Mouse (Mus musculus): ENCODE measurements around the gene Rexo2.
"Not testable (repeated sequence)": the region's sequence is repeated elsewhere in the genome, so short reads cannot be mapped to it uniquely, and the experiment has no call there.

Gene Rexo2

GRCm38 (mm10) chr9:48480411-48481213 is at the start of gene Rexo2:
TSS of gene Rexo2 (minus strand) at chr9:48480623.
- CTCF ChIA-PET, result interaction anchor here (0.6 to 1.9 kb wide), 3 partner anchors 10 to 64 kb away, joined by 4 to 8 read pairs (median 5); no protein-coding TSS in a partner anchor

GRCm38 (mm10) chr9:48526520-48526919 is 46.1 kb upstream of the Rexo2 start:
- CTCF ChIA-PET, result no interaction called here

GRCm38 (mm10) chr9:48525566-48525965 is 45.1 kb upstream of the Rexo2 start:
- CTCF ChIA-PET, result no interaction called here

- CTCF ChIA-PET, result not testable (repeated sequence)
These were observed 40.0 kb upstream of the Rexo2 start for GRCm38 (mm10) chr9:48520405-48520804.

- CTCF ChIA-PET, result no interaction called here
These were observed 37.1 kb upstream of the Rexo2 start for GRCm38 (mm10) chr9:48517372-48518130.

GRCm38 (mm10) chr9:48516615-48517371 is 36.4 kb upstream of the Rexo2 start:
- CTCF ChIA-PET, result no interaction called here

- CTCF ChIA-PET, result no interaction called here
These were observed 34.9 kb upstream of the Rexo2 start for GRCm38 (mm10) chr9:48515332-48515731.

GRCm38 (mm10) chr9:48510134-48510533 is 29.7 kb upstream of the Rexo2 start:
- CTCF ChIA-PET, result interaction anchor here (0.5 kb wide), 1 partner anchor 17 kb away, joined by 5 read pairs; no protein-coding TSS in a partner anchor

- CTCF ChIA-PET, result no interaction called here
These were observed 24.4 kb upstream of the Rexo2 start for GRCm38 (mm10) chr9:48504741-48505365.

- CTCF ChIA-PET, result no interaction called here
These were observed 22.6 kb upstream of the Rexo2 start for GRCm38 (mm10) chr9:48503001-48503400.

- CTCF ChIA-PET, result no interaction called here
These were observed 20.8 kb upstream of the Rexo2 start for GRCm38 (mm10) chr9:48501192-48501591.

GRCm38 (mm10) chr9:48495548-48495932 is 15.1 kb upstream of the Rexo2 start:
- CTCF ChIA-PET, result interaction anchor here (0.6 to 0.9 kb wide), 2 partner anchors 29 to 77 kb away, joined by 3 to 4 read pairs; no protein-coding TSS in a partner anchor

GRCm38 (mm10) chr9:48494817-48495547 is 14.6 kb upstream of the Rexo2 start, which contains the start of the genes Rbm7 and Gm5617:
TSS of gene Rbm7 (minus strand) at chr9:48495299.
TSS of gene Gm5617 (plus strand) at chr9:48495442.
- CTCF ChIA-PET, result interaction anchor here (0.6 to 1.4 kb wide), 5 partner anchors 9 to 228 kb away, joined by 3 to 4 read pairs (median 3); no protein-coding TSS in a partner anchor

GRCm38 (mm10) chr9:48481214-48482134 is 1.1 kb upstream of the Rexo2 start:
- CTCF ChIA-PET, result interaction anchor here (0.6 to 1.9 kb wide), 3 partner anchors 9 to 63 kb away, joined by 4 to 8 read pairs (median 5); no protein-coding TSS in a partner anchor

- CTCF ChIA-PET, result no interaction called here
These were observed 499 bp downstream of the Rexo2 start for GRCm38 (mm10) chr9:48479838-48480410.

- CTCF ChIA-PET, result no interaction called here
These were observed 1.6 kb downstream of the Rexo2 start for GRCm38 (mm10) chr9:48478808-48479207.

GRCm38 (mm10) chr9:48476236-48477165 is 3.9 kb downstream of the Rexo2 start:
- CTCF ChIA-PET, result no interaction called here

- CTCF ChIA-PET, result no interaction called here
These were observed 6.1 kb downstream of the Rexo2 start for GRCm38 (mm10) chr9:48474367-48474766.
